Mouse (Mus musculus) liver, postnatal 0 days (tissue): Measurements from ENCODE around the gene Gm3336. TPM values are rescaled to one million over a fixed set of nuclear protein-coding genes. Genes with fewer than 3 reads are reported as not detected.

ENCODE experiments used
- ATAC-seq: fragments of 200-750 bp; cut with Nextera tagmentation; 2 replicates; pipeline ENCODE4 v1.8.0; 2017; ENCODE audit warnings: mild to moderate bottlenecking, moderate library complexity
- DNase-seq: peaks from one replicate; pipeline ENCODE4 v3.0.0-alpha.2; 2016
- H3K27ac ChIP-seq: fragments of 300-500 bp; sonication (generic); 2 replicates; pipeline ENCODE4 v1.5.1; 2014; ENCODE audit warnings: antibody characterized with exemption, moderate library complexity, mild to moderate bottlenecking, low read depth
- H3K27me3 ChIP-seq: fragments of 300-500 bp; sonication (generic); 2 replicates; pipeline ENCODE4 v1.6.1; 2014; ENCODE audit warnings: low read length, control low read depth, mixed read lengths; ENCODE audit not compliant: insufficient read depth
- H3K36me3 ChIP-seq: fragments of 300-500 bp; sonication (generic); replicated peaks from 2 replicates; pipeline ENCODE4 v1.6.1; 2014; ENCODE audit warnings: mild to moderate bottlenecking, control low read depth, low read length, moderate library complexity, mixed read lengths; ENCODE audit not compliant: insufficient read depth
- H3K4me1 ChIP-seq: fragments of 300-500 bp; sonication (generic); 2 replicates; pipeline ENCODE4 v1.6.1; 2014; ENCODE audit warnings: antibody characterized with exemption, mild to moderate bottlenecking, control low read depth; ENCODE audit not compliant: insufficient read depth
- H3K4me2 ChIP-seq: fragments of 300-500 bp; sonication (generic); 2 replicates; pipeline ENCODE4 v1.6.1; 2014; ENCODE audit warnings: low read depth, mild to moderate bottlenecking, low read length, moderate library complexity, mixed read lengths
- H3K4me3 ChIP-seq: fragments of 300-500 bp; sonication (generic); 2 replicates; pipeline ENCODE4 v1.5.1; 2014; ENCODE audit warnings: low read depth, low read length
- H3K9ac ChIP-seq: fragments of 300-500 bp; sonication (generic); replicated peaks from 2 replicates; pipeline ENCODE4 v1.6.1; 2014; ENCODE audit warnings: mild to moderate bottlenecking, moderate library complexity
- H3K9me3 ChIP-seq: fragments of 300-500 bp; sonication (generic); 2 replicates; pipeline ENCODE4 v1.6.1; 2016; ENCODE audit warnings: mild to moderate bottlenecking, control low read depth, low read length, mixed read lengths
- CTCF ChIP-seq: sonication (generic); IDR thresholded peaks from 2 replicates; pipeline ENCODE4 v1.5.1; 2016; ENCODE audit warnings: antibody characterized with exemption, low read depth
- EP300 ChIP-seq: IDR thresholded peaks from 2 replicates; pipeline ENCODE4 v1.6.1; 2016; ENCODE audit warnings: antibody characterized with exemption, low read depth, mild to moderate bottlenecking
- WGBS: fragments of 180-500 bp; shearing (Covaris S2); extraction: QIAGEN DNeasy Blood & Tissue Kit; methylation state at CpG from one replicate; pipeline ENCODE4 v1.1.7; 2014; ENCODE audit not compliant: insufficient replicate concordance; 5-methylcytosine and 5-hydroxymethylcytosine counted together
- polyA plus RNA-seq: library from polyadenylated mRNA; unstranded; fragments of >200 nt; fragmentation: Nextera tagmentation; extraction: Ambion mirVana; gene quantifications from 2 replicates; pipeline ENCODE4 v1.2.1, GENCODE M21; 2015

Gene Gm3336
- polyA plus RNA-seq, 1 experiment from 2014 or later = 0.22 TPM

DNA sequence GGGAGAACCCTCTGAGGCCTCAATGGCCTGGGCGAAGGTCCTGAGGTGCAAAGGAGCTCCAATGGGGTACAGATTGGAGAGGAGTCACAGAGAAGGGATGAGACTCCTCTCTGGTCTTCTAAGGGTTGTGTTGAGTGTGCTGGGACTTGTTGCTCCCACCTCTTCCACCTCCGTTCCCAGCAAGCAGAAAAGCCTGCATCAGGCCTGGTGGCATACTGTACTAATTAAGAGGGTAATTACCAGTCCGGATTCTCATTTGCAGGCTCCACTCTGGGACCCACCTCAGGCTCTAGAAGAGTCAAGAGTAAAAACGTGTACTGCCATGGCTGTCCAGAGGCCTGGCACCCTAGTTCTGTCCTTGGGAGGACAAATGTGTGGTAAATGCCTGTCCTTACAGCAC, 21.4 kb upstream of the Gm3336 start:
- ATAC-seq = no peak
- Histone ChIP-seq H3K27me3 (no peaks in the 10 kb centered on the region), H3K4me1 (peaks cover 54% of the 10 kb centered on the region), H3K9ac (peak overlapping the region; percentile 16; the same call in 1 of the 2 replicates), H3K27ac (peak overlapping the region; percentile 99), H3K9me3 (no peaks in the 10 kb centered on the region), H3K4me3 (peak overlapping the region; percentile 22; the same call in 1 of the 2 replicates), H3K4me2 (peak overlapping the region; percentile 65), H3K36me3 (no peaks in the 10 kb centered on the region)
- 51% methylated on average over 4 of the region's 4 CpGs for WGBS
- no peak for TF ChIP-seq EP300
- TF ChIP-seq CTCF = no peak
- no peak for DNase-seq

DNA sequence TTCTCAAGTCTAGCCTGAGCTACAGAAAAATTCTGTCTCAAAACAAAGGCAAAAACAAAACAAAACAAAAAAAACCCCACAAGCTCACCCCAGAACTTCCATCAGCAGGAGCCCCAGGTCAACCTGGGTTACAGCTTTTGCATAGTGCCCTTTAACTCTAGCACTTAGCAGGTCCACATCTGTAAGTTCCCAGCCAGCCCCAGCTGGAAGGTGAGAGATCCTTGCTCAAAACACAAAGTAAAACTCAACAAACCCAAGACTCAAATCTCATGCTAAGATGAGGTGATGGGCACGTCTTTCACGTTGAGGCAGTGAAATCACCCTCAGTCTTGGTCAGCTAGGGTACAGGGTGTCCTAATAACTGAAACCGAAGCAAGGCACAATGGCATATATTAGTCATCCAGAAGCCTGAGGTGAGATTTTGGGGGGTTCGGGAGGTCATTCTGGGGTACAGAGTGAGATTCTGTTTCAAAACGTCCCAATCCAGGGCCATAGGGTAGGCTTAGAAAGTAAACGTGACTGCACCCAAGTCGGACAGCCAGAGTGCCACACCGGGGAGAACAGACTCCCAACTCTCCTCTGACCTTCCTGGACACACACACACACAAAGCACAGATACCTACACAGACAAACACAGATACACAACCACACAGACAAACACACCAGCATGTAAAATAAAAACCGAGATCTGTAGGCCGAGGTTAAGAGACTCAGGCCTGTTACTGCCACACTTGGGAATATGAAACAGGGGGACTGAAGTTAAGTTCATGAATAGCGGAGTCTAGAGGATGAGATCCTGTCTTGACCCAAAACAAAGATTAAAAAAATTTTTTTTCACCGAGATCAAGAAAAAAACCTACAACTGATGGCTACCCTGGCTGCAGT, 20.7 kb upstream of the Gm3336 start:
- H3K4me1 ChIP-seq = peaks cover 51% of the 10 kb centered on the region
- DNase-seq (no peak), ATAC-seq (no peak)
- H3K27me3 ChIP-seq = no peaks in the 10 kb centered on the region
- WGBS = 66% methylated on average over 12 of the region's 12 CpGs
- peak overlapping the region; percentile 90 for H3K4me2 ChIP-seq
- peak overlapping the region; percentile 91 for H3K4me3 ChIP-seq
- peak overlapping the region; percentile 99 for H3K27ac ChIP-seq
- H3K9ac ChIP-seq = peak overlapping the region; percentile 67
- TF ChIP-seq CTCF = no peak
- no peak for TF ChIP-seq EP300
- no peaks in the 10 kb centered on the region for H3K36me3 ChIP-seq
- no peaks in the 10 kb centered on the region for H3K9me3 ChIP-seq

- under 1% methylated on average over 59 of the region's 69 CpGs for WGBS
- peaks cover 50% of the 10 kb centered on the region for H3K4me1 ChIP-seq
- peak; percentile 100 for DNase-seq
These were observed 19.8 kb upstream of the Gm3336 start, which contains the start of gene Jund for GRCm38 (mm10) chr8:70698310-70699109. Gene Jund, plus strand, starts transcription at chr8:70698949.

DNA sequence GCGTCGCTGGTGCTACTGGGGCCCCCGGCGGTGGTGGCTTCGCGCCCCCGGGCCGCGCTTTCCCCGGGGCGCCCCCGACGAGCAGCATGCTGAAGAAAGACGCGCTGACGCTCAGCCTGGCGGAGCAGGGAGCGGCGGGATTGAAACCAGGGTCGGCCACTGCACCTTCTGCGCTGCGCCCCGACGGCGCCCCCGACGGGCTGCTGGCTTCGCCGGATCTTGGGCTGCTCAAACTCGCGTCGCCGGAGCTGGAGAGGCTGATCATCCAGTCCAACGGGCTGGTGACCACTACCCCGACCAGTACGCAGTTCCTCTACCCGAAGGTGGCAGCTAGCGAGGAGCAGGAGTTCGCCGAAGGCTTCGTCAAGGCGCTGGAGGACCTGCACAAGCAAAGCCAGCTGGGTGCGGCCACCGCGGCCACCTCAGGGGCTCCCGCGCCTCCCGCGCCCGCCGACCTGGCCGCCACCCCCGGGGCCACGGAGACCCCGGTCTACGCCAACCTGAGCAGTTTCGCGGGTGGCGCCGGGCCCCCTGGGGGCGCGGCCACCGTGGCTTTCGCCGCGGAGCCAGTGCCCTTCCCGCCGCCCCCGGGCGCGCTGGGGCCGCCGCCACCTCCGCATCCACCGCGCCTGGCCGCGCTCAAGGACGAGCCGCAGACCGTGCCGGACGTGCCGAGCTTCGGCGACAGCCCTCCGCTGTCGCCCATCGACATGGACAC, 19.1 kb upstream of the Gm3336 start:
- peaks cover 46% of the 10 kb centered on the region for H3K4me1 ChIP-seq
- no peak; the same call in none of the 2 replicates for ATAC-seq

More at GRCm38 (mm10) chr8:70698310-70699109, 19.8 kb upstream of the Gm3336 start, which contains the start of gene Jund:
- Histone ChIP-seq H3K9me3 (no peaks in the 10 kb centered on the region), H3K4me3 (peak within 1 kb of the TSS; percentile 91), H3K36me3 (no peaks in the 10 kb centered on the region), H3K4me2 (peak within 1 kb of the TSS; percentile 90), H3K9ac (peak within 1 kb of the TSS; percentile 99), H3K27ac (peak within 1 kb of the TSS; percentile 99), H3K27me3 (no peaks in the 10 kb centered on the region)
- TF ChIP-seq EP300 = peak; percentile 55; the same call in 1 of the 2 replicates
- TF ChIP-seq CTCF = peak; percentile 46
- ATAC-seq = peak; percentile 87

GRCm38 (mm10) chr8:70699834-70700554, 18.3 kb upstream of the Gm3336 start:
- no peaks in the 10 kb centered on the region for H3K27me3 ChIP-seq
- peak overlapping the region; percentile 90 for H3K4me2 ChIP-seq
- peak overlapping the region; percentile 99 for H3K9ac ChIP-seq
- no peak for ATAC-seq
- no peaks in the 10 kb centered on the region for H3K9me3 ChIP-seq
- H3K4me1 ChIP-seq = peaks cover 42% of the 10 kb centered on the region
- under 1% methylated on average over 59 of the region's 59 CpGs for WGBS
- H3K4me3 ChIP-seq = peak overlapping the region; percentile 91
- 0 out of 2 replicates have a peak, but pooled peaks have one; percentile 1 for TF ChIP-seq CTCF
- TF ChIP-seq EP300 = 0 out of 2 replicates have a peak, but pooled peaks have one; percentile 1
- peak overlapping the region; percentile 99 for H3K27ac ChIP-seq
- H3K36me3 ChIP-seq = no peaks in the 10 kb centered on the region
- DNase-seq = peak; percentile 82

More for the DNA sequence above, 19.1 kb upstream of the Gm3336 start:
- H3K27ac ChIP-seq = peak overlapping the region; percentile 99
- peak; percentile 24; the same call in 1 of the 2 replicates for TF ChIP-seq CTCF
- TF ChIP-seq EP300 = no peak
- peak overlapping the region; percentile 90 for H3K4me2 ChIP-seq
- H3K9me3 ChIP-seq = no peaks in the 10 kb centered on the region
- DNase-seq = peak; percentile 71
- WGBS = 2% methylated on average over 61 of the region's 89 CpGs
- peak overlapping the region; percentile 99 for H3K9ac ChIP-seq
- H3K4me3 ChIP-seq = peak overlapping the region; percentile 91
- H3K36me3 ChIP-seq = no peaks in the 10 kb centered on the region
- no peaks in the 10 kb centered on the region for H3K27me3 ChIP-seq
